Mouse (Mus musculus): ENCODE measurements around the gene Shld1.
A peak's percentile ranks its signal among the peaks of the same experiment; 100 is the strongest.

Gene Shld1

GRCm38 (mm10) chr2:132686756-132687737 is at the start of gene Shld1:
Gene Shld1 (plus strand): TSS chr2:132686931.
- peak; percentile 92 for DNase-seq (ENCODE audit: low spot score)

- DNase-seq (ENCODE audit: low spot score) = no peak
Observed at GRCm38 (mm10) chr2:132638306-132638705, 48.4 kb upstream of the Shld1 start.

- no peak for DNase-seq (ENCODE audit: low spot score)
Observed at GRCm38 (mm10) chr2:132639337-132639736, 47.4 kb upstream of the Shld1 start.

- DNase-seq (ENCODE audit: low spot score) = no peak
Observed at GRCm38 (mm10) chr2:132641196-132641595, 45.5 kb upstream of the Shld1 start.

- no peak for DNase-seq (ENCODE audit: low spot score)
Observed at GRCm38 (mm10) chr2:132643161-132643560, 43.6 kb upstream of the Shld1 start.

GRCm38 (mm10) chr2:132646856-132647745 is 39.6 kb upstream of the Shld1 start:
- DNase-seq (ENCODE audit: low spot score) = no peak

- DNase-seq (ENCODE audit: low spot score) = no peak
Observed at GRCm38 (mm10) chr2:132649352-132649870, 37.3 kb upstream of the Shld1 start.

GRCm38 (mm10) chr2:132650546-132650945 is 36.2 kb upstream of the Shld1 start:
- no peak for DNase-seq (ENCODE audit: low spot score)

- no peak for DNase-seq (ENCODE audit: low spot score)
Observed at GRCm38 (mm10) chr2:132652476-132652875, 34.3 kb upstream of the Shld1 start.

GRCm38 (mm10) chr2:132654834-132655495 is 31.8 kb upstream of the Shld1 start:
- DNase-seq (ENCODE audit: low spot score) = no peak

GRCm38 (mm10) chr2:132657186-132657585 is 29.5 kb upstream of the Shld1 start:
- DNase-seq (ENCODE audit: low spot score) = no peak

- DNase-seq (ENCODE audit: low spot score) = no peak
Observed at GRCm38 (mm10) chr2:132658412-132659120, 28.2 kb upstream of the Shld1 start.

- no peak for DNase-seq (ENCODE audit: low spot score)
Observed at GRCm38 (mm10) chr2:132669091-132669490, 17.6 kb upstream of the Shld1 start.

GRCm38 (mm10) chr2:132670290-132670689 is 16.4 kb upstream of the Shld1 start:
- DNase-seq (ENCODE audit: low spot score) = no peak

GRCm38 (mm10) chr2:132672121-132672520 is 14.6 kb upstream of the Shld1 start:
- no peak for DNase-seq (ENCODE audit: low spot score)

GRCm38 (mm10) chr2:132676111-132676510 is 10.6 kb upstream of the Shld1 start:
- no peak for DNase-seq (ENCODE audit: low spot score)

GRCm38 (mm10) chr2:132685001-132685400 is 1.7 kb upstream of the Shld1 start:
- no peak for DNase-seq (ENCODE audit: low spot score)

GRCm38 (mm10) chr2:132688611-132689021 is 1.9 kb downstream of the Shld1 start:
- peak; percentile 41 for DNase-seq (ENCODE audit: low spot score)

- DNase-seq (ENCODE audit: low spot score) = no peak
Observed at GRCm38 (mm10) chr2:132689188-132689568, 2.4 kb downstream of the Shld1 start.

GRCm38 (mm10) chr2:132689569-132690231 is 3.0 kb downstream of the Shld1 start:
- DNase-seq (ENCODE audit: low spot score) = peak; percentile 43

- DNase-seq (ENCODE audit: low spot score) = no peak
Observed at GRCm38 (mm10) chr2:132691731-132692130, 5.0 kb downstream of the Shld1 start.
